Mouse (Mus musculus): ENCODE measurements at regions not wholly inside any gene's neighbourhood (a gene's known extent, or its start where the extent isn't known, plus 50 kb on each side); places are given as distances from the start of the nearest gene placed in this dataset.
A peak's percentile ranks its signal among the peaks of the same experiment; 100 is the strongest.

DNA sequence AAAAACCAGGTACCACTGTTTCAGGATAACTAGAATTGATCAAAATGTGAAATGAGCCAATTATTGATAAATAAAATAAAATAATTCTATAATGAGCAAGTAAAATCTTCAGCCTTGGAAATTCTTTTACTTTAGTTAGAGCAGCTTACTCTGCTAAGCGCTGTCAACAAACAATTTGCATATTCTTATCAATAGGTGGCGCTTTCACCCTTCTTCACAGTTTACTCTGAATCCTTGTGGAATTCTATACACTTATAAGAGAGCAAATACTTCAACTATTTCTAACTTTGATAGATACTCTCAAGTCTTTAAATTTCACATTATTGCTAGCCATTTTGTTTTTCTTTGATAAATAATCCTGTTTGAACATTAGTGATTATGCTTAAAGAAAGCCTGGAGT lies 812.5 kb upstream of the Klhl1 start:
- no peak for TF ChIP-seq POLR2A (IDR thresholded peaks at IDR 0.05; ENCODE audit: borderline replicate concordance, extremely low read depth, insufficient read depth, insufficient read length, poor library complexity, severe bottlenecking)
- peak; percentile 22; the same call in 1 of the 2 replicates for TF ChIP-seq CTCF (IDR thresholded peaks at IDR 0.05; ENCODE audit: borderline replicate concordance, extremely low read depth, insufficient read depth, insufficient read length)
